In the genomic region with DNA sequence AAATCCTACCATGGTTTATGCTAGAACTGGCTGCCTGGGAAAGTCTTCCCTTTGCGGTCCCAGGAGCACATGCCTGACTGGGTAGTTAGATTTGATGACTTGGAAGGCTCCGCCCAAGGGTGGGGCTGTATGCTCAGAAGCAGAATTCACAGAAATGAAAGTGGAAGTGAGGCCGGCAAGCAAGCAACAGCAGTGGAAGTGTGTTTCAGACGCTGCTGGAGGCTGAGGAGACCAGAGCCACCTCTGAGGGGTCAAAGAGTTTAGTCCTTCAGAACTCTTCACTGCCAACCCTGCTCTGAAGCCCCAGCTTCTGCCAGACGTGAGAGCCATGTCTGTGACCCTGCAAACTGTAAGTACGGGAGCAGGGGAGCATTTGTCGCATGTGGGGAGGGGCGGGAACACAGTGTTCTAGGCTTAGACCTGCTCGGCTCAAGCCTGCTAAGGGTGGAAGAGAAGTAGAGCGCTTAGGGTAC, we compare ENCODE assay signal across 8 mouse cellular contexts. TPM values are rescaled to one million over a fixed set of nuclear protein-coding genes. Genes with fewer than 3 reads are reported as not detected.
DNase-seq lines count a peak whose midpoint lies in the region; ATAC-seq and TF ChIP-seq lines count a peak whose summit lies in the region.

Gene Ifi35, plus strand, starts transcription at position 134 of the 473 bp plus-strand sequence.

- in situ Hi-C loops in Patski (cut with MboI; ENCODE audit: low pct_unique_long_range_greater_than_20kb), result no loop called here

- CTCF ChIA-PET in Patski (lab: Charles Lee), result no interaction called here

- DNase-seq in A20 (ENCODE audit: low read depth, low spot score) (peak; percentile 94), Patski (ENCODE audit: low read depth, low spot score) (no peak)
- DNase-seq in heart, postnatal 25 days (ENCODE audit: low spot score), result peak; percentile 74
- DNase-seq in thymus, postnatal 14 days, result peak; percentile 75
- no peak for DNase-seq in layer of hippocampus, postnatal 36 days

- ATAC-seq in Patski, result peak; percentile 80
- ATAC-seq in limb, embryonic 12.5 days (ENCODE audit: insufficient number of reproducible peaks, insufficient read depth, low FRiP score, low TSS enrichment, low read depth), result peak; percentile 21; the same call in 1 of the 2 replicates
- no peak for ATAC-seq in midbrain, embryonic 16.5 days

- H3K9ac ChIP-seq in limb, embryonic 12.5 days (replicated peaks), result peak within 1 kb of the TSS; percentile 35
- H3K9ac ChIP-seq in midbrain, embryonic 16.5 days (ENCODE audit: low read depth, low read length), result no peak within 1 kb of the TSS

- intact Hi-C loops in heart, postnatal 25 days (cut with DNase I), result loop anchor here (2.0 kb wide), 1 partner anchor 14 kb away; no protein-coding TSS in a partner anchor

- H3K4me2 ChIP-seq in limb, embryonic 12.5 days, result peak within 1 kb of the TSS; percentile 39
- H3K4me2 ChIP-seq in midbrain, embryonic 16.5 days (ENCODE audit: low read length), result peak within 1 kb of the TSS; percentile 19; the same call in 1 of the 2 replicates

- peak within 1 kb of the TSS; percentile 72 for H3K4me3 ChIP-seq in embryonic fibroblast, embryonic 13.5 days (ENCODE audit: insufficient read depth, low read length)
- H3K4me3 ChIP-seq in limb, embryonic 12.5 days (replicated peaks), result peak within 1 kb of the TSS; percentile 33
- H3K4me3 ChIP-seq in midbrain, embryonic 16.5 days (ENCODE audit: low read depth, low read length), result peak within 1 kb of the TSS; percentile 11

- TF ChIP-seq CTCF in Patski (IDR thresholded peaks at IDR 0.05), result no peak
- TF ChIP-seq CTCF in embryonic fibroblast, embryonic 13.5 days (IDR thresholded peaks at IDR 0.05; ENCODE audit: borderline replicate concordance, insufficient read depth, low read length), result no peak

- WGBS in limb, embryonic 12.5 days, result 26% methylated on average over 10 of the region's 10 CpGs
- 44% methylated on average over 10 of the region's 10 CpGs for WGBS in midbrain, embryonic 16.5 days

- H3K9me3 ChIP-seq in limb, embryonic 12.5 days, result 0 out of 2 replicates have a peak, but pooled peaks cover under 1% of the 10 kb centered on the region
- H3K9me3 ChIP-seq in midbrain, embryonic 16.5 days (replicated peaks; ENCODE audit: control insufficient read depth, low read length, poor library complexity, severe bottlenecking), result no peaks in the 10 kb centered on the region

- POLR2A ChIA-PET in Patski (lab: Charles Lee), result interaction anchor here (0.7 to 1.0 kb wide), 2 partner anchors 8 to 16 kb away, joined by 3 read pairs; partner anchors contain the start of gene Rnd2

- peak; percentile 94 for TF ChIP-seq POLR2A in embryonic fibroblast, embryonic 13.5 days (IDR thresholded peaks at IDR 0.05; ENCODE audit: low read depth, low read length)

- peaks cover 32% of the 10 kb centered on the region for H3K36me3 ChIP-seq in limb, embryonic 12.5 days
- H3K36me3 ChIP-seq in midbrain, embryonic 16.5 days (ENCODE audit: control insufficient read depth, insufficient read depth, low read length), result peaks cover 16% of the 10 kb centered on the region

- peaks cover 6% of the 10 kb centered on the region; the same call in 1 of the 2 replicates for H3K4me1 ChIP-seq in embryonic fibroblast, embryonic 13.5 days (ENCODE audit: control insufficient read depth, insufficient read depth, low read length)
- H3K4me1 ChIP-seq in limb, embryonic 12.5 days (replicated peaks), result peaks cover 15% of the 10 kb centered on the region
- peaks cover 10% of the 10 kb centered on the region for H3K4me1 ChIP-seq in midbrain, embryonic 16.5 days (ENCODE audit: control insufficient read depth, insufficient read depth, low read length)

- peak within 1 kb of the TSS; percentile 65 for H3K27ac ChIP-seq in embryonic fibroblast, embryonic 13.5 days (ENCODE audit: insufficient read depth, low read length)
- H3K27ac ChIP-seq in limb, embryonic 12.5 days, result peak within 1 kb of the TSS; percentile 62
- H3K27ac ChIP-seq in midbrain, embryonic 16.5 days (ENCODE audit: low read length), result no peak within 1 kb of the TSS

- no peaks in the 10 kb centered on the region for H3K27me3 ChIP-seq in Patski
- H3K27me3 ChIP-seq in limb, embryonic 12.5 days, result no peaks in the 10 kb centered on the region
- no peaks in the 10 kb centered on the region for H3K27me3 ChIP-seq in midbrain, embryonic 16.5 days (ENCODE audit: control insufficient read depth, insufficient read depth, low read depth, low read length)

RNA-seq across cellular contexts. Expression of gene Ifi35, which starts in this region (rescaled TPM):
- polyA plus RNA-seq in Patski (2021), result 39.5 TPM
- 24.3 and 24.7 TPM in 2 replicates for polyA plus RNA-seq in embryonic fibroblast, embryonic 13.5 days (2011; ENCODE audit: insufficient read length, low read depth, missing spikeins)
- total RNA-seq in heart, postnatal 25 days (2021), result 10 to 100 TPM; 12.0 to 13.7 TPM
- 6.3 and 6.6 TPM in 2 replicates for polyA plus RNA-seq in limb, embryonic 12.5 days (2016; fragmentation: Nextera tagmentation; extraction: Ambion mirVana)
- 2.5 and 3.1 TPM in 2 replicates for polyA plus RNA-seq in midbrain, embryonic 16.5 days (2015; fragmentation: Nextera tagmentation; extraction: Ambion mirVana)
- total RNA-seq in layer of hippocampus, postnatal 36 days (2021), result 1 to 10 TPM; 2.5 to 3.1 TPM

Comparison
In these comparisons a context has a peak if more than half of its experiments do, and no peak if none do; other contexts are left out.
1. DNase-seq: peak in A20 (single experiment), heart, postnatal 25 days (single experiment) and thymus, postnatal 14 days (single experiment); none in Patski (single experiment) and layer of hippocampus, postnatal 36 days (0 of 2).
2. H3K4me3 ChIP-seq: peak in every context shown above with its lines; median percentile 72 in embryonic fibroblast, embryonic 13.5 days; 33 in limb, embryonic 12.5 days; 11 in midbrain, embryonic 16.5 days.